Mouse (Mus musculus) E14TG2a.4 (cell line): Measurements from ENCODE around the gene Kctd19.

Experiments
- CTCF ChIP-seq: conservative IDR thresholded peaks from 2 replicates; pipeline ENCODE4 v1.5.1; 2014; ENCODE audit warnings: low read length
- POU5F1 ChIP-seq: IDR thresholded peaks from 2 replicates; pipeline ENCODE4 v1.6.1; 2014; ENCODE audit warnings: low read length, borderline replicate concordance

DNA sequence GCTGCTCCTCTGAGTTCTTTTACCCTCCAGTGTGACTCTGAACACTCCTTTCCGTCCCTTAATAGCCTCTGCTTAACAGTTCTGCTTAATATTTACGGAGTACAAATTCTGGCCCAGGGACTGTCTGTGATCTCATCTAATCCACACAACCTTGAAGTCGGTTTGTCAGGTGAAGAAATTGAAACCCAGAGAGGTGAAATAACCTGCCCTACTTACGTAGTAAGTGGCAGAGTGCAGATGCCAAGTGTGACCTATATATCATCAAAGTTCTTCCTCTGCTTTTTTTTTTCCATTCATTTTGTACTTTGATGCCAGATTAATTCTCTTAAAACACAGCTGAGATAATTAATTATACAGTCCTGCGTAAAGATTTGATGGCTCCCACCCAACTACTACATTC, 20.8 kb upstream of the Kctd19 start:
- TF ChIP-seq CTCF (no peak), POU5F1 (no peak)
